Mouse (Mus musculus): ENCODE measurements around the gene Selenon. TPM values are rescaled to one million over a fixed set of nuclear protein-coding genes. Genes with fewer than 3 reads are reported as not detected.

Selenon gene
- total and polyA plus RNA-seq, 2 experiments = 0.74 to 2.4 TPM

GRCm38 (mm10) chr4:134567377-134568226 is 15.6 kb upstream of the Selenon start:
- Histone ChIP-seq H3K4me3 (ENCODE audit: insufficient read depth, low read depth, low read length) (no peak overlapping the region), H3K27ac (replicated peaks; ENCODE audit: insufficient read depth, low read depth, low read length) (no peak overlapping the region), H3K4me1 (ENCODE audit: control insufficient read depth, insufficient read depth, low read length) (no peaks in the 10 kb centered on the region), H3K79me2 (ENCODE audit: control insufficient read depth, insufficient read depth, low read length) (no peaks in the 10 kb centered on the region), H3K9ac (ENCODE audit: low read depth, low read length) (no peak overlapping the region), H3K36me3 (ENCODE audit: control insufficient read depth, insufficient read depth, low read length) (no peaks in the 10 kb centered on the region), H3K27me3 (ENCODE audit: control insufficient read depth, insufficient read depth, low read length) (no peaks in the 10 kb centered on the region)
- no peak for TF ChIP-seq CTCF (IDR thresholded peaks at IDR 0.05; ENCODE audit: low read depth, low read length)
- no peak for TF ChIP-seq POLR2A (IDR thresholded peaks at IDR 0.05; ENCODE audit: extremely low read depth, insufficient read depth, low read length)
- DNase-seq (ENCODE audit: extremely low read depth, low read depth, low spot score) = no peak
- 74% methylated on average over 19 of the region's 19 CpGs for WGBS

DNA sequence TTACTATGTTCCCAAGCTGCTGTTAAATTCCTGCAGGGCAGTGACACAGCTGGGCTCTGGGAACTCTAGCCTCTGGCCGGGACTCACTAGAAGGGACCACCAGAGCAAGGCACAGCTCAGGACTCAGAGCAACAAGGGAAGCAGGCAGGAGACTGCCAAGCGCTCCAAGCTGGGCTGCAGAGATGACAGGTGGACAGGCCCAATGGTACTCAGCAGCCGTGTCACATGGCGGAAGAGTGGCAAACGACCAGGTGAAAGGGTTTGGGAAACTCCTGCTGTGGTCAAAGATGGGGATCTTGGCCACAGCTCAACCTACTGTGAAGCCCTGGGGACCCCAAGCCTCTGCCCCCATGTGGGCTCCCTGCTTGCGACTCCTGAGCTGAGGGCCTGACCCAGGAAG is 12.1 kb upstream of the Selenon start:
- no peak overlapping the region for H3K4me3 ChIP-seq (ENCODE audit: insufficient read depth, low read depth, low read length)
- H3K36me3 ChIP-seq (ENCODE audit: control insufficient read depth, insufficient read depth, low read length) = no peaks in the 10 kb centered on the region
- DNase-seq (ENCODE audit: extremely low read depth, low read depth, low spot score) = no peak
- no peaks in the 10 kb centered on the region for H3K27me3 ChIP-seq (ENCODE audit: control insufficient read depth, insufficient read depth, low read length)
- no peak overlapping the region for H3K9ac ChIP-seq (ENCODE audit: low read depth, low read length)
- no peak for TF ChIP-seq CTCF (IDR thresholded peaks at IDR 0.05; ENCODE audit: low read depth, low read length)
- TF ChIP-seq POLR2A (IDR thresholded peaks at IDR 0.05; ENCODE audit: extremely low read depth, insufficient read depth, low read length) = no peak
- H3K4me1 ChIP-seq (ENCODE audit: control insufficient read depth, insufficient read depth, low read length) = no peaks in the 10 kb centered on the region
- H3K79me2 ChIP-seq (ENCODE audit: control insufficient read depth, insufficient read depth, low read length) = no peaks in the 10 kb centered on the region
- H3K27ac ChIP-seq (replicated peaks; ENCODE audit: insufficient read depth, low read depth, low read length) = no peak overlapping the region
- 93% methylated on average over 6 of the region's 6 CpGs for WGBS

- H3K4me1 ChIP-seq (ENCODE audit: control insufficient read depth, insufficient read depth, low read length) = no peaks in the 10 kb centered on the region
- 94% methylated on average over 16 of the region's 16 CpGs for WGBS
- H3K4me3 ChIP-seq (ENCODE audit: insufficient read depth, low read depth, low read length) = no peak overlapping the region
- no peaks in the 10 kb centered on the region for H3K79me2 ChIP-seq (ENCODE audit: control insufficient read depth, insufficient read depth, low read length)
- no peaks in the 10 kb centered on the region for H3K36me3 ChIP-seq (ENCODE audit: control insufficient read depth, insufficient read depth, low read length)
- TF ChIP-seq POLR2A (IDR thresholded peaks at IDR 0.05; ENCODE audit: extremely low read depth, insufficient read depth, low read length) = no peak
- no peak for TF ChIP-seq CTCF (IDR thresholded peaks at IDR 0.05; ENCODE audit: low read depth, low read length)
- H3K9ac ChIP-seq (ENCODE audit: low read depth, low read length) = no peak overlapping the region
- no peak for DNase-seq (ENCODE audit: extremely low read depth, low read depth, low spot score)
- no peaks in the 10 kb centered on the region for H3K27me3 ChIP-seq (ENCODE audit: control insufficient read depth, insufficient read depth, low read length)
- H3K27ac ChIP-seq (replicated peaks; ENCODE audit: insufficient read depth, low read depth, low read length) = no peak overlapping the region
These were observed 11.7 kb upstream of the Selenon start for GRCm38 (mm10) chr4:134563624-134564023.

DNA sequence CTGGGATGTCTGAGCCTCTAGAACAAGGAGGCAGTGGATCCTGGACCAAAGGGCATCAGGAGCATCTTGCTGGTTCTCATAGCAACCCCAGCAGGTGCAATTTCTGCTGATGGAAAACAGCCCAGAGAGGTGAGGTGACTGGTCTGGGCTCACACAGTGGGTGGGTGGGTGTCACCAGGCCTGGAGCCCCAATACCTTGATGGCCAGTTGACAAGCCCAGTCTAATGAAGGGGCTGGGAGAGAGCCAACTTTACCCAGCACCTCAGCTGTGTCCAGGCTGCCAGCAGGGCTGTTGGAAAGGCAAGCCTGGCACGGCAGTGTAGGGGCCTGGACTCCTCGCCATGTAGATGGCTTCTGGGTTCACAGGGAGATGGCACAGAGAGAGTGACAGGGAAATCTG is 10.0 kb upstream of the Selenon start:
- no peaks in the 10 kb centered on the region for H3K79me2 ChIP-seq (ENCODE audit: control insufficient read depth, insufficient read depth, low read length)
- H3K27ac ChIP-seq (replicated peaks; ENCODE audit: insufficient read depth, low read depth, low read length) = no peak overlapping the region
- H3K9ac ChIP-seq (ENCODE audit: low read depth, low read length) = no peak overlapping the region
- H3K4me1 ChIP-seq (ENCODE audit: control insufficient read depth, insufficient read depth, low read length) = no peaks in the 10 kb centered on the region
- no peak overlapping the region for H3K4me3 ChIP-seq (ENCODE audit: insufficient read depth, low read depth, low read length)
- H3K36me3 ChIP-seq (ENCODE audit: control insufficient read depth, insufficient read depth, low read length) = no peaks in the 10 kb centered on the region
- no peaks in the 10 kb centered on the region for H3K27me3 ChIP-seq (ENCODE audit: control insufficient read depth, insufficient read depth, low read length)
- WGBS = 100% methylated on average over 2 of the region's 2 CpGs
- no peak for TF ChIP-seq POLR2A (IDR thresholded peaks at IDR 0.05; ENCODE audit: extremely low read depth, insufficient read depth, low read length)
- TF ChIP-seq CTCF (IDR thresholded peaks at IDR 0.05; ENCODE audit: low read depth, low read length) = no peak
- DNase-seq (ENCODE audit: extremely low read depth, low read depth, low spot score) = no peak

DNA sequence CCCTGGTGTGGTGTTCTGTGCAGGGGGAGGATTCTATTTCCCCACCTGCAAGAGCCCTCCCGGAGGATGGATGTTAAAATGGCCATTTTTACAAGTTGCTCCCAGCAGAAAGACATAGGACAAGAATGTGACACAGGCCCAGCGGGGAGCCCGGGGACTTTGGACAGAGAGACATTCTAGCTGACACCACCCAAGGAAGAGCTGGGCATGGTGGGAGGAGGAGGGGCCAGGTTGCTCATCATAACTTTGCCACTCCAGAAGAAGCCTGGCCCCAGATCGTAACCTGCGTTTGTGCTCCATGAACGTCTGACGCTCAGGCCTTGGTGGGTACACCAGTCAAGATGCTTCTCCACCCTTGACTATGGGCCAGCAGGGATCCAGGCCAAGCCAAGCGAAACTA is 8.7 kb upstream of the Selenon start:
- H3K36me3 ChIP-seq (ENCODE audit: control insufficient read depth, insufficient read depth, low read length) = no peaks in the 10 kb centered on the region
- H3K79me2 ChIP-seq (ENCODE audit: control insufficient read depth, insufficient read depth, low read length) = no peaks in the 10 kb centered on the region
- no peaks in the 10 kb centered on the region for H3K4me1 ChIP-seq (ENCODE audit: control insufficient read depth, insufficient read depth, low read length)
- H3K27me3 ChIP-seq (ENCODE audit: control insufficient read depth, insufficient read depth, low read length) = no peaks in the 10 kb centered on the region
- H3K9ac ChIP-seq (ENCODE audit: low read depth, low read length) = no peak overlapping the region
- 93% methylated on average over 8 of the region's 8 CpGs for WGBS
- TF ChIP-seq POLR2A (IDR thresholded peaks at IDR 0.05; ENCODE audit: extremely low read depth, insufficient read depth, low read length) (no peak), CTCF (IDR thresholded peaks at IDR 0.05; ENCODE audit: low read depth, low read length) (no peak)
- no peak overlapping the region for H3K27ac ChIP-seq (replicated peaks; ENCODE audit: insufficient read depth, low read depth, low read length)
- DNase-seq (ENCODE audit: extremely low read depth, low read depth, low spot score) = no peak
- no peak overlapping the region for H3K4me3 ChIP-seq (ENCODE audit: insufficient read depth, low read depth, low read length)

DNA sequence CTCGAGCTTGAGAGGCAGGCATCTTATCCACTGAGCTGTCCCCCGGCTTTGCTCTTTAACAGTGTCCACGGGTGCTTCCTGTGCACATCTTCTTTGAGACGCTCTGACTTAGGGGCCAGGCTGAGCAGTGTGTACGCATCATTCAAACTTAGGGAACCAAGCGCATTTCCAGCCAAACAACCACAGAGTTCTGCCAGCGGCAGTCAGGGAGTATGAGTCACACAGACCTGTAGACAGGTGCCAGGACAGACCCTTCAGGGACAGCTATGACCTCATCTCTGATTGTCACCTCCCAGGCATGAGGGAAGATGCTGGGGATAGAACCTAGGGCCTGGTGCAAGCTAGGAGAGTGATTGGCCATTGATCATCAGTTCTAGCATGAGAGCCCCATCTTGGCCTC is 7.2 kb upstream of the Selenon start:
- DNase-seq (ENCODE audit: extremely low read depth, low read depth, low spot score) = no peak
- H3K9ac ChIP-seq (ENCODE audit: low read depth, low read length) = no peak overlapping the region
- no peak overlapping the region for H3K4me3 ChIP-seq (ENCODE audit: insufficient read depth, low read depth, low read length)
- no peaks in the 10 kb centered on the region for H3K79me2 ChIP-seq (ENCODE audit: control insufficient read depth, insufficient read depth, low read length)
- H3K27me3 ChIP-seq (ENCODE audit: control insufficient read depth, insufficient read depth, low read length) = no peaks in the 10 kb centered on the region
- 85% methylated on average over 7 of the region's 7 CpGs for WGBS
- no peaks in the 10 kb centered on the region for H3K36me3 ChIP-seq (ENCODE audit: control insufficient read depth, insufficient read depth, low read length)
- TF ChIP-seq CTCF (IDR thresholded peaks at IDR 0.05; ENCODE audit: low read depth, low read length) = no peak
- TF ChIP-seq POLR2A (IDR thresholded peaks at IDR 0.05; ENCODE audit: extremely low read depth, insufficient read depth, low read length) = no peak
- H3K4me1 ChIP-seq (ENCODE audit: control insufficient read depth, insufficient read depth, low read length) = no peaks in the 10 kb centered on the region
- H3K27ac ChIP-seq (replicated peaks; ENCODE audit: insufficient read depth, low read depth, low read length) = no peak overlapping the region
